Mouse (Mus musculus) liver, adult 2 months (tissue): ENCODE results near the gene Phxr2. TPM values are rescaled to one million over a fixed set of nuclear protein-coding genes. Genes with fewer than 3 reads are reported as not detected.

ENCODE experiments used
- DNase-seq: peaks from one replicate; pipeline ENCODE4 v3.0.0-alpha.2; 2011; ENCODE audit warnings: low read depth, low spot score; ENCODE audit errors: extremely low read depth
- H3K27ac ChIP-seq: fragments of 200-500 bp; replicated peaks from 2 replicates; pipeline ENCODE4 v1.5.1; 2012; ENCODE audit warnings: low read depth, mild to moderate bottlenecking, control low read depth, inconsistent platforms, low read length; ENCODE audit not compliant: insufficient read depth
- H3K27me3 ChIP-seq: fragments of 200-500 bp; 2 replicates; pipeline ENCODE4 v1.6.1; 2012; ENCODE audit warnings: mild to moderate bottlenecking, moderate library complexity, low read length, inconsistent platforms; ENCODE audit not compliant: control insufficient read depth, insufficient read depth
- H3K36me3 ChIP-seq: fragments of 200-500 bp; 2 replicates; pipeline ENCODE4 v1.6.1; 2012; ENCODE audit warnings: low read length, inconsistent platforms; ENCODE audit not compliant: control insufficient read depth, insufficient read depth
- H3K4me1 ChIP-seq: fragments of 200-500 bp; 2 replicates; pipeline ENCODE4 v1.6.1; 2011; ENCODE audit warnings: low read length; ENCODE audit not compliant: control insufficient read depth, insufficient read depth
- H3K4me3 ChIP-seq: fragments of 200-500 bp; 2 replicates; pipeline ENCODE4 v1.5.1; 2011; ENCODE audit warnings: low read depth, mild to moderate bottlenecking, control low read depth, low read length, moderate library complexity; ENCODE audit not compliant: insufficient read depth
- H3K79me2 ChIP-seq: fragments of 200-500 bp; 2 replicates; pipeline ENCODE4 v1.6.1; 2012; ENCODE audit warnings: inconsistent platforms, mild to moderate bottlenecking, low read length, moderate library complexity; ENCODE audit not compliant: control insufficient read depth, insufficient read depth
- H3K9ac ChIP-seq: fragments of 200-500 bp; 2 replicates; pipeline ENCODE4 v1.6.1; 2012; ENCODE audit warnings: low read depth, mild to moderate bottlenecking, control low read depth, inconsistent platforms, low read length
- CTCF ChIP-seq: fragments of 200-500 bp; IDR thresholded peaks from 2 replicates; pipeline ENCODE4 v1.5.1; 2011; ENCODE audit warnings: low read depth, low read length, control low read depth
- POLR2A ChIP-seq: fragments of 200-500 bp; IDR thresholded peaks from 2 replicates; pipeline ENCODE4 v1.6.1; 2011; ENCODE audit warnings: low read length, control low read depth; ENCODE audit not compliant: insufficient read depth; ENCODE audit errors: extremely low read depth
- WGBS: fragments of 180-500 bp; shearing (Covaris S2); methylation state at CpG from one replicate; pipeline ENCODE4 v1.1.7; 2018; 5-methylcytosine and 5-hydroxymethylcytosine counted together
- polyA plus RNA-seq: library from polyadenylated mRNA; depleted of rRNA; stranded (reverse); fragments of >200 nt; gene quantifications from 2 replicates; pipeline ENCODE4 v1.2.3, GENCODE M21; 2012
- total RNA-seq: library from RNA; depleted of rRNA; stranded (reverse); fragments of >200 nt; gene quantifications from 2 replicates; pipeline ENCODE4 v1.2.3, GENCODE M21; 2014

Phxr2 gene
- total and polyA plus RNA-seq, 2 experiments, result not detected

DNA sequence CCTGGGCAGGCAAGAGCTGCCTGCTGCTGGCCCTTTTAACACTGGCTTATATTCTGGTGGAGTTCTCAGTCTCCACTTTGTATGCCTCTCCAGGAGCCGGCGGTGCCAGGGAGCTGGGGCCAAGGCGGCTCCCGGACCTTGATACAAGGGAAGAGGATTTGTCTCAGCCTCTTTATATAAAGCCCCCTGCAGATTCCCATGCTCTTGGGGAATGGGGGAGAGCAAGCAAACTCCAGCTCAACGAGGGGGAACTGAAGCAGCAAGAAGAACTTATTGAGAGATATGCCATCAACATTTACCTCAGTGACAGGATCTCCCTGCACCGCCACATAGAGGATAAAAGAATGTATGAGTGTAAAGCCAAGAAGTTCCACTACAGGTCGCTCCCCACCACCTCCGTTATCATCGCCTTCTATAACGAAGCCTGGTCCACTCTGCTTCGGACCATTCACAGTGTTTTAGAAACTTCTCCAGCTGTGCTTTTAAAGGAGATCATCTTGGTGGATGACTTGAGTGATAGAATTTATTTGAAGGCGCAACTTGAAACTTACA lies 17.6 kb downstream of the Phxr2 start:
- 36% methylated on average over 12 of the region's 12 CpGs for WGBS
- TF ChIP-seq CTCF, result no peak
- no peak for TF ChIP-seq POLR2A

DNA sequence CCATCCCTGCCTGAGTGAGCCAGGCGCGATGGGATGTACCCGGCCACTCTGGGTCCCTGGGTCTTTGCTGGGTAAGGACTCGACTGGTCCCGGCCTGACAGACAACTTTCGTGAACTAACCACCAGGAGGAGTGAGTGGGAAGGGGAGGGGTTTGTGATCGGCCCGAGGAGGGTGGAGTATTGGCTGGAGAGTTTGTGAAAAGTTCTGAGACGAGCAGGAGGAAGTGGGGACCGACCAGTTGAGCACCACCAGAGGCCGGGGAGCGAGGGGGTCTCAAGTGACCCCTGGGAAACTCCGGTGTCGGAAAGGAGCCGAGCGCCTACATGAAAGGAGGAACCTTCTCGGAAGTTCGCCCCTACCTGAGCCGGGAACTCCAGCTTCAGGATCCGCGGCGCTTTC lies 18.2 kb downstream of the Phxr2 start, which contains the start of gene Galnt4:
Galnt4 (plus strand) TSS at position 196 of the 400 bp plus-strand sequence.
- H3K79me2 ChIP-seq, result peaks cover 15% of the 10 kb centered on the region; the same call in 1 of the 2 replicates
- no peaks in the 10 kb centered on the region for H3K36me3 ChIP-seq
- WGBS, result 0% methylated on average over 22 of the region's 22 CpGs
- peak within 1 kb of the TSS; percentile 86 for H3K4me3 ChIP-seq
- peak within 1 kb of the TSS; percentile 88 for H3K9ac ChIP-seq
- peak; percentile 82 for DNase-seq
- TF ChIP-seq POLR2A, result 0 out of 2 replicates have a peak, but pooled peaks have one; percentile 46
- TF ChIP-seq CTCF, result peak; percentile 76
- peaks cover 9% of the 10 kb centered on the region; the same call in 1 of the 2 replicates for H3K4me1 ChIP-seq
- peak within 1 kb of the TSS; percentile 67 for H3K27ac ChIP-seq
- no peaks in the 10 kb centered on the region for H3K27me3 ChIP-seq

More for the DNA sequence above, 17.6 kb downstream of the Phxr2 start:
- Histone ChIP-seq H3K4me3 (peak overlapping the region; percentile 86), H3K27ac (peak overlapping the region; percentile 67), H3K79me2 (peaks cover 15% of the 10 kb centered on the region; the same call in 1 of the 2 replicates), H3K27me3 (no peaks in the 10 kb centered on the region), H3K4me1 (peaks cover 9% of the 10 kb centered on the region; the same call in 1 of the 2 replicates), H3K9ac (peak overlapping the region; percentile 85), H3K36me3 (no peaks in the 10 kb centered on the region)
- DNase-seq, result no peak

DNA sequence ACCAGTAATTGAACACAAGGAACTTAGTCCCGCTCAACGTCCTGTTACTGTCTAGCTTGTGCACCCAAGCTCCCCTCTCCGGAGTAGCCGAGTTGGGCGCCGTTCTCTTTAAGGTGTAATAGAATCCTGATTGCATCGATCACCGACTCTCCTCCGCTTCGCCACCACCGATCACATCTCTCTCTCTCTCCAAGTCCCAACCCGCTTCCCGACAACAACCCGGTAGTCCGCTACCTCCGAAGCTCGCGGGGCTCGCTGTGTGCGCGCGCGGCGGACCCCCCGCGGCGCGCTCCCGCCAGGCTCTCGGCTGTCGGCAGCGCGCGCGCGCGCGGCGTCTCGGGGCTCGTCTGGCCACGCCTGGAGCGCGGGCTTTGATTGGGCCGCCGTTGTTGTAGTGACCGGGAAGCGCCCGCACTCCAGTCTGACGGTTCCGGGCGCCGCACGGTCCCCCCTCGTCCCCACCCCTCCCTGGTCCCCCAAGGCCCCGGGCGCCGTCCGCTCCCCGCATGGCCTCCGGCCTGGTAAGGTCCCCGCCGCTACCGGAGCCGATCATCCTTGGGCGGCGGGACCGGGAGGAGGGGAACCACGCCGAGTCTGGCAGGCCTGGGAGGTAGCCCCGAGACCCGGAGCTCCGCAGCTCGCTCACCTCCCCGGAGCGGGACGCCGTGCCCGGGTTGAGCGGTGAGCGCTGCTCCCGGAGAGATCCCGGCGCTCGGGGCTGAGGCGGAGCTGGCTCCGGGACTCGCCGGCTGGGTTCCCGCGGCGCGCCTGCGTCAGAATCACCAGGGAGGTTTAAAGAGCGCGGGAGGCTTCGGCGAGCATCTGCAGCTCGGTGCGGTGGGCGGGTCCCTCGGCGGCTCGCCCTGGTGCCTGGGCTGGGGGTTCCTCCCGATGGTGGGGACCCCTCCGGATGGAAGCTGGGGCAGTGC lies 19.2 kb downstream of the Phxr2 start, which contains the start of gene Poc1b:
Poc1b (plus strand) TSS at position 334 of the 929 bp plus-strand sequence.
- TF ChIP-seq CTCF, result no peak
- TF ChIP-seq POLR2A, result no peak
- Histone ChIP-seq H3K27ac (peak within 1 kb of the TSS; percentile 66), H3K9ac (peak within 1 kb of the TSS; percentile 88), H3K79me2 (peaks cover 15% of the 10 kb centered on the region; the same call in 1 of the 2 replicates), H3K36me3 (no peaks in the 10 kb centered on the region), H3K4me1 (peaks cover 9% of the 10 kb centered on the region; the same call in 1 of the 2 replicates), H3K27me3 (no peaks in the 10 kb centered on the region), H3K4me3 (peak within 1 kb of the TSS; percentile 86)
- DNase-seq, result peak; percentile 78
- WGBS, result under 1% methylated on average over 104 of the region's 106 CpGs

DNA sequence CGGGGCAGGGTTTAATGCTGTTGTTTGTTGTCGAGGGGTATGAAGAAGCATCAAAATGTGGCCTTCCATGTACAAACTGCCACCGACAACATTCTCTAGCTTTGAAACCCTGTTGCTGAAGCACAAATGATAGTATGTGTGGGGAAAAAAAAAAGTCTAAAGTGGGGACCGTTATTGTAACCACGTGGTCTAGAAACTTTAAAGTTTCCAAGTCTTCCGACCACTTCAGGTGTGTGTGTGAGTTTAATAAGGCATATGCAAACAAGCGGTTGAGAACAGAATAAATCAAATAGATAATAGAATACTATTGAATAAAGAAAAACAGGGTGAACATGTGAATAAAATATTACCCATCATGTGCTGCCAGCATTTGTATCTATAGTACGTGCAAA lies 19.8 kb downstream of the Phxr2 start:
- H3K4me1 ChIP-seq, result peaks cover 8% of the 10 kb centered on the region; the same call in 1 of the 2 replicates
- H3K79me2 ChIP-seq, result peaks cover 15% of the 10 kb centered on the region; the same call in 1 of the 2 replicates
- no peak for DNase-seq
- H3K36me3 ChIP-seq, result no peaks in the 10 kb centered on the region
- TF ChIP-seq POLR2A (no peak), CTCF (no peak)
- H3K27ac ChIP-seq, result no peak overlapping the region
- 30% methylated on average over 8 of the region's 8 CpGs for WGBS
- peak overlapping the region; percentile 79; the same call in 1 of the 2 replicates for H3K9ac ChIP-seq
- H3K4me3 ChIP-seq, result peak overlapping the region; percentile 86
- H3K27me3 ChIP-seq, result no peaks in the 10 kb centered on the region

DNA sequence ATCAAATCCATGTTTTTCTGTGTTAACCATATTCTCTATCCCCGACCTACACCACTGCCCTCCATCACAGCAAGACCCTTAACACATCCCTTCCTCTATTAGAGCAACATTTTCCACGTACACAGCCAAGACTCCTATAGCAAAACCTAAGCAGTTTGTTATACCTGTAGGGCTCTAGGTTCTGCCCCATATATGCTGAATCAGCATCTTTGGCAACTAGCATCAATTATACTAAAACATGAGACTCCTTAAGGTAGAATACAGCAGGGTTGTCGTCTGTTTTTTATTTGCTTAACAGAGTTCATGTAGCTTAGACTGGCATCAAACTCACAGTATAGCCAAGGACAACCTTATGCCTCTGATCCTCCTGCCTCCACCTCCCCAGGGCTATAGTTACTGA lies 20.6 kb downstream of the Phxr2 start:
- 84% methylated on average over 3 of the region's 3 CpGs for WGBS
- DNase-seq, result no peak
- TF ChIP-seq CTCF, result no peak

DNA sequence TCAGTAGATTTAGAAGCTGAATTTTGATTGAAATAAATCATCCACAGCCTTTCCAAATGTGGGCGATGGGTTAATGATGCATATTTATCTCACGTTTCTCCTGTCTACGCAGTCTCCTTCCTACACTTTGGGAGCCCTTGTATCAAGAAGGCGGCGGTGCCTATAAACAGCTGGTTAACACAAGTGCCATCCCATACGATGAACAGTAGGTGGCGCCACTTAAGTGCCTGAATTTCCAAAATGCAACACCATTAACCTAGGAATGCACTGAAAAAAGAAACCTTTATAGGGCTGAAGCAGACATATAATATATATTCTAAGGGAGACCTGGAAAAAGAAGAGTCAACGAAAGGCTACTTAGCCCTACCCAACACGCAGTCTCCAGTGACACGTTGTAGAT lies 28.8 kb downstream of the Phxr2 start:
- peak; percentile 46 for DNase-seq
- H3K27me3 ChIP-seq, result no peaks in the 10 kb centered on the region
- 64% methylated on average over 10 of the region's 10 CpGs for WGBS

More for the DNA sequence above, 20.6 kb downstream of the Phxr2 start:
- peaks cover 5% of the 10 kb centered on the region; the same call in 1 of the 2 replicates for H3K4me1 ChIP-seq
- H3K27me3 ChIP-seq, result no peaks in the 10 kb centered on the region
- H3K27ac ChIP-seq, result no peak overlapping the region
- no peak overlapping the region for H3K4me3 ChIP-seq
- no peak overlapping the region for H3K9ac ChIP-seq
- H3K36me3 ChIP-seq, result no peaks in the 10 kb centered on the region
- peaks cover 15% of the 10 kb centered on the region; the same call in 1 of the 2 replicates for H3K79me2 ChIP-seq

More for the DNA sequence above, 28.8 kb downstream of the Phxr2 start:
- Histone ChIP-seq H3K4me1 (no peaks in the 10 kb centered on the region), H3K36me3 (no peaks in the 10 kb centered on the region), H3K27ac (no peak overlapping the region), H3K9ac (no peak overlapping the region), H3K79me2 (no peaks in the 10 kb centered on the region), H3K4me3 (no peak overlapping the region)
- TF ChIP-seq POLR2A (no peak), CTCF (peak; percentile 55)
